Mouse (Mus musculus): ENCODE data around the gene Phb2.

Gene Phb2

GRCm38 (mm10) chr6:124724472-124724871 lies 12.3 kb downstream of the Phb2 start:
- no peak for DNase-seq

DNA sequence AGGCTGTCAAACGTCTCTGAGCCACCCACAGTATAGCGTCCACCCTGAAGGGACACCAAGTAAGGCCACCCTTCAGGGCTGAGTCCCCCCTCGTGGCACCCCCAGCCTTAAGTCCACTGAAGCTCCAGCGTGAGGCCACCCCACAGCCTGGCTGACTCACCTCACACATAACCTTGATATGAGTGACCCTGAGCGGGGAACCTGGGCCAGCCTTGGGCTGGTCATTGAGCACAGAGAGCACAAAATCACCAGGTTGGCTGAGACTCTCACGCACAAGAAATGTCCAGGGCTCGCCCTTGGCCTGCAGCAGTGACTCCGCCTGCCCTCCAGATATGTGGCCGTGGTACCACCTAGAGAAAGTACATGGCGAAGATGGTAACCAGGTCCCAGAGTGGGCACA lies 16.5 kb downstream of the Phb2 start:
- no peak for DNase-seq

- DNase-seq, result peak in 1 of 2 experiments; percentile 33
Observed at GRCm38 (mm10) chr6:124729850-124730705, 17.9 kb downstream of the Phb2 start.

DNA sequence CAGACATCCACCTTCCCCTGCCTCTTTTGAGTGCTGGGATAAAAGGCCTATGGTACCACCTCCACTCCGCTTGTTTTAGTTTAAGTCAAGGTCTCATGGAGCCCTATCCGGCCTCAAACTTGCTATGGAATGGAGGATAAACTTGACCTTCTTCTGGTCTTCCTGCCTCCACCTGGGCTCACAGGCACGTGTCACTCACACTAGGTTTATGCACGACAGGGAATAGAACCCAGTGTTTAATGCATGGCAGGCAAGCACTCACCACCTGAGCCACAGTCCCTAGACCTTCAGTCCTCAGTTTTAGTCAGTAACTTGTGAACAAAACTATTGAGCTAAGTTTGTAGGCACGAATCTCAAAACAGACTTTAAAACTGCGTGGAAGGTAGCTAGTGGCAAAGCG lies 18.9 kb downstream of the Phb2 start:
- no peak for DNase-seq

DNA sequence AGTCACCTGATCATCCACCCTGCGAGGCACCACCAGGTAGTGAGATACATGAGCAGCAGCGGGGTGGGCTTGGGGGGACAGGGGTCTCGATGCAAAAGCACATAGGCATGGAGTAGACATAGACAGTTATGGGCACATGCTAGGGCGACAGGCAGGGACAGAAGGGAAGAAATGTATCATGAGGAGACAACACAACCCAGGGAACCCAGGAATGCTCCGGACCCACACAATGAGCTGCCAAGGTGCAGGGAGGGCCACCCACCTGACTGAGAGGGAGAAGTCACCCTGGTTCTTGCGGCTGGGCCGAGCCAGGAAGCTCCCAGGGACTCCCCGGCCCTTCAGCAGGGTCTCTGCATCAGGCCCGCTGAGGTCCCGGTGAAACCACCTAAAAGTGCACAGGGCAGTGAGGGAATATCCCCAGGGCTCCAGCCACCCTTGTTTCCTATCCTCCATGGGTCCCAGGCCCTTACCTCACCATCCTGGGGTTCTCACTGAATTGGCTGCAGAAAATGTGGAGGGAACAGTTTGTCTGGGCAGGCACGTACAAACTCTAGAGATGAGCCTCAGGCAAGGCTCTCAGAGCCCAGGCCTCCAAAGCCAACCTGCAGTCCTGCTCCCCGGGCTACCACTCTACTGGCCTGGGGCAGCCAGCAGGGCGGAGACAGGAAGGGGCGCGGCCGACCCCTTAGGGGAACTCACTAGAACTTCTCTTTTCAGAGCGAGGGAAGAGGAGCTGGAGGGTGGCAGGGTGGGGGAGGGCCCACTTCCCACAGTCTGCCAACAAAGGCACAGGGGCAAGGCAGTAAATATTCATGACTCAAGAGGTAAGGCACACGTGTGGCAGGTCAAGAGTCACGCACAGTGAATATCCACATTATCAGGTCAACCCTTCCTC lies 20.6 kb downstream of the Phb2 start:
- DNase-seq, result peak; percentile 81 to 85

- no peak for DNase-seq
Observed at GRCm38 (mm10) chr6:124734417-124734816, 22.3 kb downstream of the Phb2 start.

- DNase-seq, result no peak
Observed at GRCm38 (mm10) chr6:124737040-124737439, 24.9 kb downstream of the Phb2 start.

GRCm38 (mm10) chr6:124738511-124739023 lies 26.4 kb downstream of the Phb2 start, which contains the start of gene Ptpn6:
Gene Ptpn6 (minus strand): TSS chr6:124738714.
- DNase-seq, result peak; percentile 85 to 93

- DNase-seq, result no peak
Observed at GRCm38 (mm10) chr6:124739231-124739796, 27.2 kb downstream of the Phb2 start.

- no peak for DNase-seq
Observed at GRCm38 (mm10) chr6:124740211-124740887, 28.2 kb downstream of the Phb2 start.

- peak; percentile 92 to 94 for DNase-seq
Observed at GRCm38 (mm10) chr6:124740888-124741761, 29.0 kb downstream of the Phb2 start, which contains the start of gene Grcc10. Gene Grcc10 (minus strand): TSS chr6:124741374.

- DNase-seq, result no peak
Observed at GRCm38 (mm10) chr6:124741842-124742241, 29.7 kb downstream of the Phb2 start.

GRCm38 (mm10) chr6:124742839-124743514 lies 30.8 kb downstream of the Phb2 start:
- DNase-seq, result no peak

GRCm38 (mm10) chr6:124743647-124744046 lies 31.5 kb downstream of the Phb2 start:
- no peak for DNase-seq

GRCm38 (mm10) chr6:124744755-124745321 lies 32.7 kb downstream of the Phb2 start:
- peak in 1 of 2 experiments; percentile 40 for DNase-seq

- peak; percentile 96 to 97 for DNase-seq
Observed at GRCm38 (mm10) chr6:124745490-124746295, 33.6 kb downstream of the Phb2 start.

- no peak for DNase-seq
Observed at GRCm38 (mm10) chr6:124746296-124746605, 34.1 kb downstream of the Phb2 start.

DNA sequence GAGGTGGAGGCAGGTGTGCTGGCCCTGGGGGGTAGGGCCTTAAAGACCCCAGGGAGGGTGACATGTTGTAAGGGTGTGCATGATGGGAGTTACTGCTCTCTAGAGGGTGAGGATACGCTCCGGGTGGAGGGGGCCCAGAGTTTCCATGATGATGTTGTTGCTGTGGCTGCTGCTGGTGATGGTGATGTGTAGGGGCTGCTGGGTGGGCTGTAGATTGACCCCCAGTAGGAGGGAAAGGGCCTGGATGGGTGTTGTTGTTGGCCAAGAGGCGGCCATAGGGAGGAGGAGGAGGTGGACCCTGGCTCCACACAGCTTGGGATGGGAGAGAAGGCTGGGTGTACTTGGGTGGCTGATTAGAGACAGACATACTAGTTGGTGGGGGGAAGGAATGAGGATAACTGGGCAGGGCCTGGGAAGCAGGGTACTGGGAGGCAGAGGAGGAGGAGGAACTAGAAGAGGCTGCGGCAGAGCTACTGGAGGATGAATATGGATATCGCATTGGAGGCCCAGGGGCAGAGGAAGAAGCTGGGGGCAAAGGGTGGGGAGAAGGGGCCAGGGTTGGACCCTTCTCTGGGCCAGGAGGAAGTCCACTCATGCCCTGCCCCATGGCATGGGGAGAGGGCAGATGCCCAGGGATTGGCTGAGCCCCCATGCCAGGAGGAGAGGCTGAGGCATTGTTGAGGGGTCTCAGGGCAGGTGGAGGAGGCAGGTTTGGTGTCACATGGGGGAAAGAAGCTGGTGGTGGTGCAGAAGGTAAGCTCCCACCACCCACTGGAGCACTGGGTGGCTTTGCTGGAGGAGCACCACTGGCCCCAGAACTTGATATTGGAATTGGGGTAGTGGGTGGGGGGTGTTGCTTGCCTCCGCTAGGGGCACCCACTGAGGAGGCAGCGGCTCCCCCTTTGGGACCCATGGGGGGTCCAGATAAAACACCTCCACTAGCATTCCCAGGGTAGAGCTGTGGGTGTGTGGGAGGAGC lies 34.8 kb downstream of the Phb2 start:
- no peak for DNase-seq
